Mouse (Mus musculus) cerebellum, adult 2 months (tissue): ENCODE data around the gene Thra.

ENCODE experiments used
- CTCF ChIP-seq: fragments of 200-500 bp; IDR thresholded peaks from 2 replicates; pipeline ENCODE4 v1.5.1; 2011; ENCODE audit warnings: low read depth, mild to moderate bottlenecking, control low read depth, low read length, moderate library complexity, borderline replicate concordance; ENCODE audit not compliant: insufficient read depth
- POLR2A ChIP-seq: fragments of 200-500 bp; IDR thresholded peaks from 2 replicates; pipeline ENCODE4 v1.6.1; 2011; ENCODE audit warnings: low read length, control low read depth, borderline replicate concordance; ENCODE audit not compliant: insufficient read depth

DNA sequence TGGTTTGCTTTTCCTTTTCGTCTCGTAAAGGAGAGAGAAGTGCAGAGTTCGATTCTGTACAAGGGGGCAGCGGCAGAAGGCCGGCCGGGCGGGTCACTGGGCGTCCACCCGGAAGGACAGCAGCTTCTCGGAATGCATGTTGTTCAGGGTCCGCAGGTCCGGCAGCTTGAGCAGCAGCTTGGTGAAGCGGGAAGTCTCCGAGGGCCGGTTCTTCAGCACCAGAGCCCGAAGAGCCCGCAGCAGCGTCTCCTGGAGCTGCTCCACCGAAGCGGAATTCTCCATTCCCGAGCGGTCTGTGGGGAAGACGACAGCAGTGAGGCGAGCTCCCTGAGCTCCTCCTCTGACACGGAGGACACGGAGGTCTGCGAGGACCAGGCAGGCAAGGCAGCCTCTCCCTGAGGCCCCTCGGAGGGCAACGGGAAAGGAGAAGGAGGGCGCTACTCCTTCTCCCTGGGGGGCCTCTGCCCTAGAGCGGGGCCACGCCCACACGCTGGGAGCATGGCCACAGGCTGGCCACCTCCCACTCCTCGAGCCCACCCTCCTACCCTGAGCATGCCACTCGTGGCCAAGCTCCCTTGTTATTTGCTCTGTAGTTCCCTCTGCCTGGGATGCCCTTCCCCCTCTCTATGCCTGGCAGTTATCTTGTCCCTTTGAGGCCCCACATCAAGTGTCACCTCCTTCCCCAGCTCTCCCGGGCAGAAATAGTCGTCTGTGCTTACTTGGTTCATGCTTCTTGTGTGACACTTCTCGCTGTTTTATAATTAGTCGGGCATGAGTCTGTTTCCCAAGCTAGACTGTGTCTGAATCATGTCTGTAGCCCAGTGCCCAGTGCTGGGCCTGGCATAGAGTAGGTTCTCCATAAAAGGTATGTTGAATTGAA, 27.9 kb downstream of the Thra start:
- no peak for TF ChIP-seq CTCF
- TF ChIP-seq POLR2A = no peak
